Mouse (Mus musculus): ENCODE results near the gene Apol6. TPM values are rescaled to one million over a fixed set of nuclear protein-coding genes. Genes with fewer than 3 reads are reported as not detected.

The Apol6 gene
- total and polyA plus RNA-seq, 3 experiments, result not detected

DNA sequence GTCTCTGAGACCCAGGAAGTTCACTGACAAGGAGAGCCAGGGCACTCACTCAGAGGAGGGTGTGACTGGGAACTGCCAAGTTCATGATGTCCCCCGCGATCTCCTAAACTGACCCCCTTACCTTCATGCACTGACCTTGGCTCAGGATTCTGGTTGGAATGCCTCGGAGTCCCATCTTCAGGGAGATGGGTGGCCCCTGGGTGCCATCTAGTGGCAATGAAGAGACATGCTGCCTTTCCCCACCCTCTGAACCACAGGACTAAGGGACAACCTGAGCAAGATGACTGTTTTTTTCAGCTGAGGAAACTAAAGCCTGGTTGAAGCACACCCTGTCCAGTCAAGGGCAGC lies 40.7 kb upstream of the Apol6 start:
- H3K4me2 ChIP-seq (ENCODE audit: insufficient read depth, low read depth, poor library complexity, severe bottlenecking), result no peak overlapping the region
- H3K9ac ChIP-seq (ENCODE audit: insufficient read depth, low read depth), result no peak overlapping the region
- no peak for TF ChIP-seq UBTF (IDR thresholded peaks at IDR 0.05; ENCODE audit: low read depth, low read length)
- TF ChIP-seq IRF4 (IDR thresholded peaks at IDR 0.05; ENCODE audit: low read depth, low read length), result no peak
- peak; percentile 62 for TF ChIP-seq RAD21 (IDR thresholded peaks at IDR 0.05; ENCODE audit: low read depth, low read length)
- TF ChIP-seq TCF12 (IDR thresholded peaks at IDR 0.05; ENCODE audit: low read depth, low read length), result no peak
- TF ChIP-seq MAX (IDR thresholded peaks at IDR 0.05; ENCODE audit: low read length), result no peak
- TF ChIP-seq SMC3 (IDR thresholded peaks at IDR 0.05; ENCODE audit: low read depth, low read length), result peak; percentile 56
- TF ChIP-seq CHD1 (IDR thresholded peaks at IDR 0.05; ENCODE audit: low read depth, low read length), result no peak
- peak; percentile 47 to 80 for TF ChIP-seq CTCF (conservative IDR thresholded peaks at IDR 0.05 in 1 of 2, IDR thresholded peaks at IDR 0.05 in 1 of 2; ENCODE audit: low read depth in 2 of 2, low read length in 2 of 2)
- TF ChIP-seq HCFC1 (IDR thresholded peaks at IDR 0.05; ENCODE audit: low read depth, low read length), result no peak
- peaks cover 64% of the 10 kb centered on the region for H3K27me3 ChIP-seq (replicated peaks)
- H3K9me3 ChIP-seq (replicated peaks; ENCODE audit: low read length), result peaks cover 2% of the 10 kb centered on the region
- DNase-seq (ENCODE audit: extremely low read depth), result peak; percentile 29
- H3K4me1 ChIP-seq (ENCODE audit: control insufficient read depth in 1 of 2, insufficient read depth in 2 of 2), result no peaks in the 10 kb centered on the region
- in situ Hi-C loops (cut with MboI; ENCODE audit: low pct_ligation_motif_present, low pct_unique_long_range_greater_than_20kb, low sequenced_read_pairs), result no loop called here
- no peaks in the 10 kb centered on the region for H3K36me3 ChIP-seq (replicated peaks in 1 of 2; ENCODE audit: control insufficient read depth in 1 of 2, insufficient read depth in 1 of 2, low read length in 1 of 2)
- dilution Hi-C loops (cut with MboI; ENCODE audit: extremely low pct_ligation_motif_present, extremely low pct_unique_long_range_greater_than_20kb, low sequenced_read_pairs), result no loop called here
- H3K79me2 ChIP-seq (replicated peaks; ENCODE audit: control insufficient read depth, extremely low read depth, insufficient read depth, poor library complexity, severe bottlenecking), result no peaks in the 10 kb centered on the region
- H3K27ac ChIP-seq (ENCODE audit: insufficient read depth, low read depth), result no peak overlapping the region
- H3K4me3 ChIP-seq (replicated peaks in 1 of 3; ENCODE audit: low read depth in 2 of 3, low read length in 2 of 3, poor library complexity in 1 of 3), result no peak overlapping the region

DNA sequence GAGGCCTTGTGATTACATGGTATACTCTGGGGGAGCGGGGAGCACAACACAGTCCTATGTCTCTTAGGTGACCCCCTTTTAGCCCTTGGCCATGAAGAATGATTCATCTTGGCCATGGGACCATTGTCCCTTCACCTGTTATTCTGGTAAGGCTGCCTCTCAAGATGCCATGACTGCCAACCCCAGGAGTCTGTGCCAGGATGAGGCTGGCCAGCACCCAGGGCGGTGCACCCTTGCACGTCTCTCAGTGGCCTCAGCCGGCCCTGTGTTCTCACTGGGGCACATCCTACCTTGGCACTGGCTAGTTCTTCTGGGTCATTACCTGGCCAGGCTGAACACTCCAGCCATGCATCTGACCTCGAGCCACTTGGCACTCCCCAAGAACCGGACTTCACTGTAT lies 35.7 kb upstream of the Apol6 start:
- no peak overlapping the region for H3K4me3 ChIP-seq (replicated peaks in 1 of 3; ENCODE audit: low read depth in 2 of 3, low read length in 2 of 3, poor library complexity in 1 of 3)
- H3K9me3 ChIP-seq (replicated peaks; ENCODE audit: low read length), result peaks cover 3% of the 10 kb centered on the region
- in situ Hi-C loops (cut with MboI; ENCODE audit: low pct_ligation_motif_present, low pct_unique_long_range_greater_than_20kb, low sequenced_read_pairs), result no loop called here
- H3K4me2 ChIP-seq (ENCODE audit: insufficient read depth, low read depth, poor library complexity, severe bottlenecking), result no peak overlapping the region
- no peak overlapping the region for H3K9ac ChIP-seq (ENCODE audit: insufficient read depth, low read depth)
- no peak overlapping the region for H3K27ac ChIP-seq (ENCODE audit: insufficient read depth, low read depth)
- dilution Hi-C loops (cut with MboI; ENCODE audit: extremely low pct_ligation_motif_present, extremely low pct_unique_long_range_greater_than_20kb, low sequenced_read_pairs), result no loop called here
- no peaks in the 10 kb centered on the region for H3K36me3 ChIP-seq (replicated peaks in 1 of 2; ENCODE audit: control insufficient read depth in 1 of 2, insufficient read depth in 1 of 2, low read length in 1 of 2)
- H3K4me1 ChIP-seq (ENCODE audit: control insufficient read depth in 1 of 2, insufficient read depth in 2 of 2), result no peaks in the 10 kb centered on the region
- H3K79me2 ChIP-seq (replicated peaks; ENCODE audit: control insufficient read depth, extremely low read depth, insufficient read depth, poor library complexity, severe bottlenecking), result no peaks in the 10 kb centered on the region
- TF ChIP-seq POLR2AphosphoS2 (IDR thresholded peaks at IDR 0.05; ENCODE audit: low read depth, low read length) (no peak), NRF1 (IDR thresholded peaks at IDR 0.05; ENCODE audit: low read depth, low read length) (no peak), IRF4 (IDR thresholded peaks at IDR 0.05; ENCODE audit: low read depth, low read length) (no peak), CHD2 (IDR thresholded peaks at IDR 0.05; ENCODE audit: low read length) (no peak), KAT2A (IDR thresholded peaks at IDR 0.05; ENCODE audit: insufficient replicate concordance, low read length) (no peak), HCFC1 (IDR thresholded peaks at IDR 0.05; ENCODE audit: low read depth, low read length) (no peak), UBTF (IDR thresholded peaks at IDR 0.05; ENCODE audit: low read depth, low read length) (no peak), ETS1 (conservative IDR thresholded peaks at IDR 0.05; ENCODE audit: low read depth, low read length) (no peak), MXI1 (IDR thresholded peaks at IDR 0.05; ENCODE audit: low read depth, low read length) (no peak), TCF12 (IDR thresholded peaks at IDR 0.05; ENCODE audit: low read depth, low read length) (no peak), RCOR1 (conservative IDR thresholded peaks at IDR 0.05; ENCODE audit: low read depth, low read length) (no peak), GABPA (IDR thresholded peaks at IDR 0.05; ENCODE audit: insufficient replicate concordance, low read depth, low read length) (no peak), MAZ (IDR thresholded peaks at IDR 0.05; ENCODE audit: low read depth, low read length) (no peak), CTCF (conservative IDR thresholded peaks at IDR 0.05 in 1 of 2, IDR thresholded peaks at IDR 0.05 in 1 of 2; ENCODE audit: low read depth in 2 of 2, low read length in 2 of 2) (no peak)
- H3K27me3 ChIP-seq (replicated peaks), result peaks cover 83% of the 10 kb centered on the region
- no peak for DNase-seq (ENCODE audit: extremely low read depth)

Measured in CH12.LX (cell line).